ENCODE assay signal across 26 mouse cellular contexts in genomic region chr9:114411295-114411694, GRCm38 (mm10). TPM values are rescaled to one million over a fixed set of nuclear protein-coding genes. Genes with fewer than 3 reads are reported as not detected.
DNase-seq lines count a peak whose midpoint lies in the region; ATAC-seq and TF ChIP-seq lines count a peak whose summit lies in the region.
"Had no signal": no experiment of that assay in that cellular context is flagged by ENCODE, and none has a peak within 500 bp of the region (broad histone marks: within the 10 kb centered on the region; RNA-seq: fewer than 3 reads in every experiment).

No protein-coding gene starts in this region.

- TF ChIP-seq EP300 in liver, embryonic 14.5 days (IDR thresholded peaks at IDR 0.05; ENCODE audit: low read depth): no peak
- no peak for TF ChIP-seq EP300 in MEL (IDR thresholded peaks at IDR 0.05; ENCODE audit: low read depth in 1 of 2, low read length in 2 of 2)

- H3K4me3 ChIP-seq in liver, embryonic 14.5 days (ENCODE audit: insufficient read depth in 1 of 2, low read depth in 2 of 2, low read length in 2 of 2): no peak overlapping the region
- H3K4me3 ChIP-seq in liver, embryonic 12.5 days: no peak overlapping the region
- H3K4me3 ChIP-seq in MEL (ENCODE audit: control insufficient read depth in 1 of 2, insufficient read depth in 1 of 2, low read depth in 2 of 2, low read length in 2 of 2): no peak overlapping the region
- H3K4me3 ChIP-seq: forebrain, embryonic 10.5 days; forebrain, embryonic 13.5 days; heart, adult 2 months; heart, embryonic 10.5 days; heart, embryonic 13.5 days had no signal

- H3K9me3 ChIP-seq in liver, embryonic 14.5 days (ENCODE audit: control insufficient read depth, low read length): no peaks in the 10 kb centered on the region
- 0 out of 2 replicates have a peak, but pooled peaks cover 10% of the 10 kb centered on the region for H3K9me3 ChIP-seq in liver, embryonic 12.5 days (replicated peaks)
- H3K9me3 ChIP-seq in MEL (replicated peaks; ENCODE audit: insufficient read depth, low read length): no peaks in the 10 kb centered on the region
- H3K9me3 ChIP-seq: heart, embryonic 13.5 days had no signal

- TF ChIP-seq CTCF in liver, embryonic 14.5 days (IDR thresholded peaks at IDR 0.05; ENCODE audit: low read depth): 0 out of 2 replicates have a peak, but pooled peaks have one; percentile 19
- TF ChIP-seq CTCF in MEL (IDR thresholded peaks at IDR 0.05 in 2 of 3, conservative IDR thresholded peaks at IDR 0.05 in 1 of 3; ENCODE audit: control insufficient read depth in 1 of 3, insufficient read depth in 1 of 3, low read depth in 2 of 3, low read length in 3 of 3, poor library complexity in 1 of 3, severe bottlenecking in 1 of 3): peak in 2 of 3 experiments; percentile 18 to 23; a peak in 3 of 6 replicates

- no peak overlapping the region for H3K9ac ChIP-seq in liver, embryonic 14.5 days (replicated peaks)
- no peak overlapping the region for H3K9ac ChIP-seq in liver, embryonic 12.5 days
- no peak overlapping the region for H3K9ac ChIP-seq in MEL (ENCODE audit: control insufficient read depth, low read depth, low read length, poor library complexity, severe bottlenecking)
- H3K9ac ChIP-seq: forebrain, embryonic 13.5 days; heart, embryonic 13.5 days; hindbrain, embryonic 14.5 days had no signal

- no peak for DNase-seq in liver, embryonic 14.5 days (ENCODE audit: low read depth in 3 of 3, low spot score in 3 of 3)
- no peak for DNase-seq in MEL (ENCODE audit: low read depth, low spot score)
- peak; percentile 56 for DNase-seq in ZHBTc4 (ENCODE audit: low read depth, low spot score)
- DNase-seq in yolk sac, embryonic 10.5 days (ENCODE audit: low spot score): no peak
- DNase-seq: adrenal gland, adult 8-10 months; adrenal gland, postnatal 25 days; cerebellum, adult 18-20 months; cerebellum, adult 9-10 months; cerebellum, postnatal 14 days; gastrocnemius, postnatal 10 days; gastrocnemius, postnatal 36 days; heart, adult 2 months; heart, postnatal 14 days; heart, postnatal 4 days had no signal

- H3K27ac ChIP-seq in liver, embryonic 14.5 days: no peak overlapping the region
- no peak overlapping the region for H3K27ac ChIP-seq in liver, embryonic 12.5 days
- H3K27ac ChIP-seq in MEL (ENCODE audit: control insufficient read depth, low read depth, low read length): no peak overlapping the region
- H3K27ac ChIP-seq: forebrain, embryonic 10.5 days; forebrain, embryonic 13.5 days; heart, adult 2 months; heart, embryonic 10.5 days; hindbrain, embryonic 14.5 days; hindbrain, postnatal 0 days had no signal

- no peak for TF ChIP-seq RAD21 in MEL (IDR thresholded peaks at IDR 0.05; ENCODE audit: low read depth, low read length)

- TF ChIP-seq POLR2A in MEL (IDR thresholded peaks at IDR 0.05; ENCODE audit: control insufficient read depth in 1 of 2, insufficient read depth in 1 of 2, low read depth in 1 of 2, low read length in 2 of 2, poor library complexity in 1 of 2): no peak

- no peak for ATAC-seq in liver, embryonic 14.5 days (ENCODE audit: insufficient read depth)
- ATAC-seq in liver, embryonic 12.5 days: no peak
- ATAC-seq in inflammation-experienced regulatory T-cells, adult 6 months: no peak
- ATAC-seq: activated CD4-positive, CD25-positive, alpha-beta regulatory T cell, adult 4 months; CD4-positive, CD25-positive, alpha-beta regulatory T cell, adult 4 months; forebrain, embryonic 13.5 days; forebrain, embryonic 16.5 days; hindbrain, postnatal 0 days; Patski had no signal

- no peaks in the 10 kb centered on the region for H3K4me1 ChIP-seq in liver, embryonic 14.5 days (replicated peaks; ENCODE audit: control insufficient read depth in 2 of 2, insufficient read depth in 2 of 2, low read length in 1 of 2)
- peaks cover 8% of the 10 kb centered on the region; the same call in 1 of the 2 replicates for H3K4me1 ChIP-seq in liver, embryonic 12.5 days
- 0 out of 4 replicates have a peak, but pooled peaks cover 0 to 3% of the 10 kb centered on the region in 2 experiments for H3K4me1 ChIP-seq in MEL (ENCODE audit: control insufficient read depth in 1 of 2, insufficient read depth in 2 of 2, low read length in 2 of 2)
- H3K4me1 ChIP-seq: forebrain, embryonic 10.5 days; forebrain, embryonic 13.5 days had no signal

- H3K27me3 ChIP-seq in liver, embryonic 14.5 days (ENCODE audit: control insufficient read depth, insufficient read depth, low read length): no peaks in the 10 kb centered on the region
- H3K27me3 ChIP-seq in liver, embryonic 12.5 days (replicated peaks): no peaks in the 10 kb centered on the region
- H3K27me3 ChIP-seq in MEL (ENCODE audit: control insufficient read depth in 1 of 2, insufficient read depth in 2 of 2, low read length in 2 of 2): no peaks in the 10 kb centered on the region
- H3K27me3 ChIP-seq: forebrain, embryonic 13.5 days; heart, embryonic 13.5 days; Patski had no signal

- peaks cover 3% of the 10 kb centered on the region; the same call in 1 of the 2 replicates for H3K79me2 ChIP-seq in MEL (ENCODE audit: control insufficient read depth, insufficient read depth, low read length, poor library complexity)

- no peaks in the 10 kb centered on the region for H3K36me3 ChIP-seq in liver, embryonic 14.5 days (replicated peaks; ENCODE audit: control insufficient read depth, insufficient read depth, low read depth)
- peaks cover 64% of the 10 kb centered on the region for H3K36me3 ChIP-seq in liver, embryonic 12.5 days
- peaks cover 0 to 8% of the 10 kb centered on the region in 2 experiments; a peak in 3 of 4 replicates for H3K36me3 ChIP-seq in MEL (ENCODE audit: control insufficient read depth in 1 of 2, insufficient read depth in 2 of 2, low read length in 2 of 2)

- no peak overlapping the region for H3K4me2 ChIP-seq in liver, embryonic 14.5 days (ENCODE audit: low read depth)
- H3K4me2 ChIP-seq in liver, embryonic 12.5 days: no peak overlapping the region
- H3K4me2 ChIP-seq: forebrain, embryonic 13.5 days; heart, embryonic 13.5 days; hindbrain, embryonic 14.5 days had no signal

- 90% methylated on average over 5 of the region's 5 CpGs for WGBS in liver, embryonic 14.5 days (ENCODE audit: insufficient replicate concordance)
- WGBS in liver, embryonic 12.5 days (ENCODE audit: insufficient replicate concordance): 77% methylated on average over 5 of the region's 5 CpGs

TF ChIP-seq in MEL, 35 proteins besides CTCF, POLR2A, EP300 and RAD21:
- no peak for TF ChIP-seq ZC3H11A (IDR thresholded peaks at IDR 0.05; ENCODE audit: low read depth, low read length)
- no peak for TF ChIP-seq ELF1 (IDR thresholded peaks at IDR 0.05; ENCODE audit: low read depth, low read length)
- TF ChIP-seq MYC (IDR thresholded peaks at IDR 0.05; ENCODE audit: low read depth, low read length): no peak
- TF ChIP-seq TCF12 (IDR thresholded peaks at IDR 0.05; ENCODE audit: low read depth, low read length): no peak
- no peak for TF ChIP-seq POLR2AphosphoS2 (IDR thresholded peaks at IDR 0.05; ENCODE audit: low read length)
- no peak for TF ChIP-seq JUND (IDR thresholded peaks at IDR 0.05; ENCODE audit: low read depth, low read length)
- no peak for TF ChIP-seq GABPA (IDR thresholded peaks at IDR 0.05; ENCODE audit: low read depth, low read length)
- TF ChIP-seq UBTF (IDR thresholded peaks at IDR 0.05; ENCODE audit: borderline replicate concordance, insufficient read depth, low read depth, low read length): no peak
- TF ChIP-seq KAT2A (conservative IDR thresholded peaks at IDR 0.05; ENCODE audit: low read depth, low read length): no peak
- TF ChIP-seq TBP (IDR thresholded peaks at IDR 0.05; ENCODE audit: low read depth, low read length): no peak
- no peak for TF ChIP-seq SIN3A (IDR thresholded peaks at IDR 0.05; ENCODE audit: low read length)
- TF ChIP-seq USF2 (IDR thresholded peaks at IDR 0.05; ENCODE audit: borderline replicate concordance in 1 of 2, insufficient read depth in 1 of 2, low read depth in 1 of 2, low read length in 2 of 2): no peak
- no peak for TF ChIP-seq RCOR1 (IDR thresholded peaks at IDR 0.05; ENCODE audit: low read depth, low read length)
- no peak for TF ChIP-seq MAZ (IDR thresholded peaks at IDR 0.05; ENCODE audit: low read depth, low read length)
- TF ChIP-seq BHLHE40 (IDR thresholded peaks at IDR 0.05; ENCODE audit: borderline replicate concordance, low read depth, low read length): no peak
- TF ChIP-seq ZKSCAN1 (IDR thresholded peaks at IDR 0.05; ENCODE audit: low read depth, low read length): no peak
TF ChIP-seq in MEL: peak in this region for 0.

RNA-seq across cellular contexts. Expression of gene Tmppe, which starts 10.4 kb away (rescaled TPM):
- polyA plus RNA-seq in liver, embryonic 14.5 days (2012; rRNA removed): 1.2 TPM in 2 replicates
- polyA plus RNA-seq in liver, embryonic 14.5 days (2014; fragmentation: Nextera tagmentation; extraction: Ambion mirVana): 0.36 and 0.62 TPM in 2 replicates
- polyA plus RNA-seq in liver, embryonic 12.5 days (2016; fragmentation: Nextera tagmentation; extraction: Ambion mirVana): 4.7 and 4.8 TPM in 2 replicates
- total RNA-seq in MEL (2012; rRNA removed): 7.1 and 7.5 TPM in 2 replicates
- polyA plus RNA-seq in MEL (2012; ENCODE audit: insufficient read depth in 1 of 2, insufficient read length in 2 of 2, low read depth in 1 of 2, low replicate concordance in 2 of 2, missing spikeins in 1 of 2): 1 to 10 TPM in 1 of 2 experiments, not detected in 1; 9.2 TPM
- polyA plus RNA-seq in inflammation-experienced regulatory T-cells, adult 6 months (2017; shearing (Covaris generic)): 10 to 100 TPM in 2 of 3 experiments, 1 to 10 TPM in 1; 9.9 to 14.3 (median 12.1) TPM

RNA-seq across cellular contexts. Expression of gene Glb1, which starts 10.4 kb away (rescaled TPM):
- polyA plus RNA-seq in liver, embryonic 14.5 days (2012; rRNA removed): 10.2 and 10.5 TPM in 2 replicates
- polyA plus RNA-seq in liver, embryonic 14.5 days (2014; fragmentation: Nextera tagmentation; extraction: Ambion mirVana): 13.1 TPM in 2 replicates
- 16.7 and 17.7 TPM in 2 replicates for polyA plus RNA-seq in liver, embryonic 12.5 days (2016; fragmentation: Nextera tagmentation; extraction: Ambion mirVana)
- 7.0 and 8.1 TPM in 2 replicates for total RNA-seq in MEL (2012; rRNA removed)
- polyA plus RNA-seq in MEL (2012; ENCODE audit: insufficient read depth in 1 of 2, insufficient read length in 2 of 2, low read depth in 1 of 2, low replicate concordance in 2 of 2, missing spikeins in 1 of 2): 10 to 100 TPM in 1 of 2 experiments, not detected in 1; 15.7 TPM
- polyA plus RNA-seq in inflammation-experienced regulatory T-cells, adult 6 months (2017; shearing (Covaris generic)): 10 to 100 TPM; 30.2 to 38.0 (median 34.6) TPM

RNA-seq across cellular contexts. Expression of gene Crtap, which starts 20.8 kb away (rescaled TPM):
- 12.8 and 13.1 TPM in 2 replicates for polyA plus RNA-seq in liver, embryonic 14.5 days (2012; rRNA removed)
- 13.7 and 19.6 TPM in 2 replicates for polyA plus RNA-seq in liver, embryonic 14.5 days (2014; fragmentation: Nextera tagmentation; extraction: Ambion mirVana)
- 33.2 and 33.8 TPM in 2 replicates for polyA plus RNA-seq in liver, embryonic 12.5 days (2016; fragmentation: Nextera tagmentation; extraction: Ambion mirVana)
- total RNA-seq in MEL (2012; rRNA removed): 17.3 and 21.5 TPM in 2 replicates
- polyA plus RNA-seq in MEL (2012; ENCODE audit: insufficient read depth in 1 of 2, insufficient read length in 2 of 2, low read depth in 1 of 2, low replicate concordance in 2 of 2, missing spikeins in 1 of 2): 10 to 100 TPM in 1 of 2 experiments, not detected in 1; 62.2 TPM
- polyA plus RNA-seq in inflammation-experienced regulatory T-cells, adult 6 months (2017; shearing (Covaris generic)): 1 to 10 TPM; 2.5 to 3.9 (median 3.1) TPM
